Mouse (Mus musculus) lung, adult 2 months (tissue): ENCODE measurements around the gene Kcna10. TPM values are rescaled to one million over a fixed set of nuclear protein-coding genes. Genes with fewer than 3 reads are reported as not detected.
A peak's percentile ranks its signal among the peaks of the same experiment; 100 is the strongest.

Experiments
- DNase-seq: peaks from one replicate; pipeline ENCODE4 v3.0.0; 2022
- H3K4me1 ChIP-seq: fragments of 200-500 bp; 2 replicates; pipeline ENCODE4 v1.6.1; 2011; ENCODE audit warnings: low read length; ENCODE audit not compliant: control insufficient read depth, insufficient read depth
- H3K4me3 ChIP-seq: fragments of 200-500 bp; replicated peaks from 2 replicates; pipeline ENCODE3; 2011; ENCODE audit warnings: low read depth, mild to moderate bottlenecking, control low read depth, low read length; ENCODE audit errors: extremely low read depth
- CTCF ChIP-seq: fragments of 200-500 bp; IDR thresholded peaks from 2 replicates; pipeline ENCODE4 v1.5.1; 2011; ENCODE audit warnings: mild to moderate bottlenecking, low read length, control low read depth; ENCODE audit not compliant: insufficient read depth
- POLR2A ChIP-seq: fragments of 200-500 bp; IDR thresholded peaks from 2 replicates; pipeline ENCODE4 v1.6.1; 2011; ENCODE audit warnings: low read depth, mild to moderate bottlenecking, control low read depth, low read length, borderline replicate concordance; ENCODE audit errors: extremely low read depth
- WGBS: fragments of 180-500 bp; shearing (Covaris S2); methylation state at CpG from one replicate; pipeline ENCODE4 v1.1.7; 2018; 5-methylcytosine and 5-hydroxymethylcytosine counted together
- polyA plus RNA-seq: library from polyadenylated mRNA; depleted of rRNA; stranded (reverse); fragments of >200 nt; gene quantifications from 2 replicates; pipeline ENCODE4 v1.2.3, GENCODE M21; 2012

Gene Kcna10
- polyA plus RNA-seq, 1 experiment, result not detected

- H3K4me1 ChIP-seq, result no peaks in the 10 kb centered on the region
- no peak for DNase-seq
- no peak within 1 kb of the TSS for H3K4me3 ChIP-seq
- no peak for TF ChIP-seq CTCF
- no peak for TF ChIP-seq POLR2A
- 60% methylated on average over 10 of the region's 10 CpGs for WGBS
Observed at GRCm38 (mm10) chr3:107221608-107222007, 38.8 kb downstream of the Kcna10 start, which contains the start of gene Cym. Gene Cym (minus strand): TSS chr3:107221732.

GRCm38 (mm10) chr3:107223230-107223629 lies 40.4 kb downstream of the Kcna10 start:
- TF ChIP-seq POLR2A (no peak), CTCF (no peak)
- Histone ChIP-seq H3K4me3 (no peak overlapping the region), H3K4me1 (no peaks in the 10 kb centered on the region)
- WGBS, result 32% methylated on average over 1 of the region's 1 CpGs
- DNase-seq, result no peak

GRCm38 (mm10) chr3:107225820-107226219 lies 43.0 kb downstream of the Kcna10 start:
- TF ChIP-seq CTCF (no peak), POLR2A (no peak)
- no peak for DNase-seq
- Histone ChIP-seq H3K4me1 (no peaks in the 10 kb centered on the region), H3K4me3 (no peak overlapping the region)
- 73% methylated on average over 5 of the region's 5 CpGs for WGBS

- H3K4me1 ChIP-seq, result no peaks in the 10 kb centered on the region; the same call in 1 of the 2 replicates
- 67% methylated on average over 5 of the region's 5 CpGs for WGBS
- no peak overlapping the region for H3K4me3 ChIP-seq
- no peak for TF ChIP-seq CTCF
- TF ChIP-seq POLR2A, result no peak
- no peak for DNase-seq
Observed at GRCm38 (mm10) chr3:107229221-107229620, 46.4 kb downstream of the Kcna10 start.

GRCm38 (mm10) chr3:107229822-107230221 lies 47.0 kb downstream of the Kcna10 start:
- 42% methylated on average over 5 of the region's 5 CpGs for WGBS
- DNase-seq, result no peak
- Histone ChIP-seq H3K4me3 (no peak overlapping the region), H3K4me1 (no peaks in the 10 kb centered on the region; the same call in 1 of the 2 replicates)
- TF ChIP-seq CTCF (no peak), POLR2A (no peak)

GRCm38 (mm10) chr3:107230527-107230926 lies 47.7 kb downstream of the Kcna10 start, which contains the start of gene A630076J17Rik:
Gene A630076J17Rik (plus strand): TSS chr3:107230614.
- DNase-seq, result no peak

GRCm38 (mm10) chr3:107231202-107231601 lies 48.3 kb downstream of the Kcna10 start:
- no peak for DNase-seq
- WGBS, result 51% methylated on average over 4 of the region's 4 CpGs
- H3K4me3 ChIP-seq, result no peak overlapping the region
- H3K4me1 ChIP-seq, result no peaks in the 10 kb centered on the region; the same call in 1 of the 2 replicates
- TF ChIP-seq POLR2A, result no peak
- TF ChIP-seq CTCF, result no peak

More at GRCm38 (mm10) chr3:107230527-107230926, 47.7 kb downstream of the Kcna10 start, which contains the start of gene A630076J17Rik:
- Histone ChIP-seq H3K4me3 (no peak within 1 kb of the TSS), H3K4me1 (no peaks in the 10 kb centered on the region; the same call in 1 of the 2 replicates)
- 12% methylated on average over 1 of the region's 1 CpGs for WGBS
- TF ChIP-seq POLR2A, result no peak
- no peak for TF ChIP-seq CTCF

GRCm38 (mm10) chr3:107233351-107233813 lies 50.5 kb downstream of the Kcna10 start:
- Histone ChIP-seq H3K4me1 (no peaks in the 10 kb centered on the region; the same call in 1 of the 2 replicates), H3K4me3 (no peak overlapping the region)
- DNase-seq, result peak; percentile 75
- WGBS, result 4% methylated on average over 11 of the region's 11 CpGs
- TF ChIP-seq POLR2A (no peak), CTCF (peak; percentile 76)

- no peak for DNase-seq
- Histone ChIP-seq H3K4me3 (no peak overlapping the region), H3K4me1 (no peaks in the 10 kb centered on the region; the same call in 1 of the 2 replicates)
- 43% methylated on average over 2 of the region's 2 CpGs for WGBS
- TF ChIP-seq POLR2A (no peak), CTCF (no peak)
Observed at GRCm38 (mm10) chr3:107233945-107234344, 51.1 kb downstream of the Kcna10 start.

GRCm38 (mm10) chr3:107238051-107238450 lies 55.2 kb downstream of the Kcna10 start:
- Histone ChIP-seq H3K4me1 (no peaks in the 10 kb centered on the region; the same call in 1 of the 2 replicates), H3K4me3 (no peak overlapping the region)
- WGBS, result 60% methylated on average over 2 of the region's 2 CpGs
- no peak for DNase-seq
- TF ChIP-seq POLR2A, result no peak
- TF ChIP-seq CTCF, result no peak
